Mouse (Mus musculus) ES-E14 (cell line): ENCODE data around the gene Cul1. TPM values are rescaled to one million over a fixed set of nuclear protein-coding genes. Genes with fewer than 3 reads are reported as not detected.
A peak's percentile ranks its signal among the peaks of the same experiment; 100 is the strongest.

Source experiments
- DNase-seq: peaks from one replicate; pipeline ENCODE4 v3.0.0-alpha.2; 2013; ENCODE audit warnings: low read depth, low spot score
- H3K27ac ChIP-seq: 2 replicates; pipeline ENCODE4 v1.5.1; 2012; ENCODE audit warnings: low read depth, mild to moderate bottlenecking, low read length, moderate library complexity, mixed read lengths; ENCODE audit not compliant: poor library complexity, insufficient read depth, severe bottlenecking
- H3K36me3 ChIP-seq: 2 replicates; pipeline ENCODE4 v1.6.1; 2012; ENCODE audit warnings: mild to moderate bottlenecking, low read length, moderate library complexity, mixed read lengths; ENCODE audit not compliant: control insufficient read depth, poor library complexity, insufficient read depth, severe bottlenecking
- H3K4me1 ChIP-seq, 2 experiments: fragments of 150-350 bp in 1 of 2; sonication (generic) in 1 of 2; 2 replicates each; pipeline ENCODE4 v1.6.1; 2012; ENCODE audit warnings: low read length in 2 of 2, mild to moderate bottlenecking in 1 of 2, mixed read lengths in 1 of 2; ENCODE audit not compliant: control insufficient read depth in 2 of 2, insufficient read depth in 2 of 2, poor library complexity in 1 of 2
- H3K4me3 ChIP-seq, 2 experiments: fragments of 150-350 bp in 1 of 2; sonication (generic) in 1 of 2; 2 replicates each; pipeline ENCODE4 v1.5.1; 2012; ENCODE audit warnings: low read length in 2 of 2, low read depth in 1 of 2, mild to moderate bottlenecking in 1 of 2, mixed read lengths in 1 of 2; ENCODE audit not compliant: insufficient read depth in 1 of 2, poor library complexity in 1 of 2, severe bottlenecking in 1 of 2
- H3K9ac ChIP-seq: 2 replicates; pipeline ENCODE4 v1.6.1; 2012; ENCODE audit warnings: low read depth, mild to moderate bottlenecking, low read length, mixed read lengths; ENCODE audit not compliant: poor library complexity, insufficient read depth, severe bottlenecking
- H3K9me3 ChIP-seq: fragments of 150-350 bp; sonication (generic); 2 replicates; pipeline ENCODE4 v1.6.1; 2012; ENCODE audit warnings: low read depth, mild to moderate bottlenecking, low read length; ENCODE audit not compliant: control insufficient read depth, insufficient read depth
- CHD2 ChIP-seq: IDR thresholded peaks from 2 replicates; pipeline ENCODE4 v1.6.1; 2014; ENCODE audit warnings: mild to moderate bottlenecking, low read depth, low read length, inconsistent platforms
- HCFC1 ChIP-seq: IDR thresholded peaks from 2 replicates; pipeline ENCODE4 v1.6.1; 2012; ENCODE audit warnings: low read length, inconsistent platforms, borderline replicate concordance; ENCODE audit not compliant: insufficient read depth
- MAFK ChIP-seq: IDR thresholded peaks from 2 replicates; pipeline ENCODE4 v1.6.1; 2014; ENCODE audit warnings: mild to moderate bottlenecking, low read depth, low read length, inconsistent platforms; ENCODE audit not compliant: insufficient read depth
- ZC3H11A ChIP-seq: IDR thresholded peaks from 2 replicates; pipeline ENCODE4 v1.6.1; 2012; ENCODE audit warnings: low read depth, mild to moderate bottlenecking, inconsistent platforms, low read length, borderline replicate concordance
- ZNF384 ChIP-seq: IDR thresholded peaks from 2 replicates; pipeline ENCODE4 v1.6.1; 2012; ENCODE audit warnings: low read depth, low read length, inconsistent platforms
- in situ Hi-C, 2 experiments: fragments of 600-800 bp; cut with MboI; formaldehyde crosslinking; loops; one replicate each; pipeline ENCODE4 v1.15.1; 2025; ENCODE audit warnings: low sequenced_read_pairs in 2 of 2, inconsistent platforms in 1 of 2; ENCODE audit not compliant: unreplicated experiment in 2 of 2
- total RNA-seq: library from RNA; depleted of rRNA; stranded (reverse); fragments of 300-350 nt; gene quantifications from 2 replicates; pipeline ENCODE4 v1.2.3, GENCODE M21; 2012

The Cul1 gene
- total RNA-seq, 1 experiment: 123 TPM

DNA sequence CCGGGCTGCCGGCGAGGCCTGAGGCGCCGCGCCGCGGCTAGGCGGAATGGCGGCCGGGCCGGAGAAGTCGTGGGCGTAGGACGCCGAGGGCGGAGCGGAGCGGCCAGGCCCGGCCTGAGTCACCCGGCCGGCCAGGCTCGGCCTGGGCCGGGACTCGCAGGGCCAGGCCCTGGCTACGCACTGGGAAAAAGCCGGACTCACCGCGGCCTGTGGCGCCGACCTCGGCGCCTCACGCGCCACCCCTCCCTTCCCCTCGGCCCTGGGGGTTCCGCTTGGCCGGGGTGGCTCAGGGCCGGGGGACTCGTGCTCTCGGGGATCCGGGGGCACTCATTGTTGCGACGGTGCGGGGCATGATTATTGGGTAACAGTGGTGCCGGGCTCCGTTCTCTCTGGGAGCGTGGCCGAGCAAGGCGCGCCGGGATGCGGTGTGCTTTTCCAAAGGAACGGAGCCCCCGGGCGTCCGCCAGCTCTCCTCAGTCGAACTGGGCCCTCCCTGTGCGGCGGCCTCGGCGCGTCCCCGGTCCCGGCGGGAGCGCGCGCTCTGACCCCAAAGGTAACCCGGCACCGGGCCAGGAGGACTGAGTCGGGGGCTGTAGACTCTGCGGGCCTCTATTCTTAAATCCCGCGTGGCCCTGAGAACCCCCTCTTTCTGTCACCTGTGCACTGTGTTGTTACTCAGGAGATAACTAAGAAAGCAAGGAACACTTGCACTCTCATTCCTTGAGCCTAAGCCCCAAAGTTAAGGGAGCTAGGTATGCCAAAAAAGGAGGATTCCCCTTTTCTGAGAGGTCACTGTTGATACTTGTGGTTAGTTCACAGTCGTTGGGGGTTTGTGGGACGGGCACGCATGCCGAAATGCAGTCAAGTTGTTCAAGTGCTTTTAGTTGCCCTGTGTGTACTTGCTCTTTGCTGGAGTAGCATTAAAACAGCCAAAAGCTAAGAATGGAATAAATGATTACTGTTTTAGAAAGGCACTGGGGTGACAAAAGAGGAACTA is 1.7 kb downstream of the Cul1 start:
- Histone ChIP-seq H3K4me3 (peak overlapping the region; percentile 95 to 97), H3K27ac (peak overlapping the region; percentile 93), H3K9ac (peak overlapping the region; percentile 99), H3K9me3 (no peaks in the 10 kb centered on the region), H3K36me3 (no peaks in the 10 kb centered on the region), H3K4me1 (peaks cover 1 to 2% of the 10 kb centered on the region in 2 experiments; a peak in 2 of 4 replicates)
- in situ Hi-C loops: no loop called here
- DNase-seq: peak; percentile 52
- no peak for TF ChIP-seq MAFK
- no peak for TF ChIP-seq ZC3H11A
- TF ChIP-seq CHD2: no peak
- no peak for TF ChIP-seq ZNF384
- TF ChIP-seq HCFC1: no peak

DNA sequence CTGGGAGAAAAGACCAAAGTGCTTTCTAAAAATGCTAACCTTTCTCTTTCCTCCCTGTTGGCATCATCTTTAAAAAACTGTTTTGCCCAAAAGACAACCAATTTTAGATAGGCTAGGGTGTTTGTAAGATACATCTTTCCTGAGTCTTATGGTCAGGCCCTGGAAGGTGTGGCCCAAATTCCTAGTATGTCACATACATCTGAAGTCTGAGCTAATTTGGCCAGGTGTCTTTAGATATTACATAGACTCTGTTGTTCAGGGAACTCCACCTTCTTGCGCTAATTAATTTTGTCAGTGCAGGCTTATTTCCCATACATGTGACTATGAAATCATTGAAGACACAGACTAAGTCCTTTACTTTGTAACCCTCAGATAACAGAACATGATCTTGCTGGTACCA is 2.6 kb downstream of the Cul1 start:
- TF ChIP-seq MAFK (no peak), ZC3H11A (no peak), ZNF384 (no peak), CHD2 (no peak), HCFC1 (no peak)
- no peak overlapping the region for H3K9ac ChIP-seq
- no peak overlapping the region; a peak in 2 of 4 replicates for H3K4me3 ChIP-seq
- H3K36me3 ChIP-seq: no peaks in the 10 kb centered on the region
- peaks cover 1 to 2% of the 10 kb centered on the region in 2 experiments; a peak in 2 of 4 replicates for H3K4me1 ChIP-seq
- H3K27ac ChIP-seq: no peak overlapping the region
- in situ Hi-C loops: no loop called here
- no peaks in the 10 kb centered on the region for H3K9me3 ChIP-seq
- no peak for DNase-seq

DNA sequence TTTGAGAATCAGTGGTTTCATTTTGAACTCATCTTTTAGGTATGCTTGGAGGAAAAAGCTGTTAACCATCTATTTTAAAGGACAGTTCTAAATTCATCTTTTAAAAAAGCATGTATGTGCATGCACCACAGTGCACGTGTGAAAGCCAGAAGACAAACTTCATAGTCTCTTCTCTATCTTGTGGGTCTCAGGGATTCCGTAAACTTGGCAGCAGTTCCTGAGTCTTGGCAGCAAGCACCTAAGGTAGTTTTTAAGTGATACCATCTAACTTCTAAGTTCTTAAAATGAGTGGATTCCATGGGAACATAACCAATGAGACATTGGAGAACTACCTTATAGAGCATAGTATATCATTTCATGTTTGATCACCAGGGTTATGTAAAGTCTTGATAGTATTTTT is 3.7 kb downstream of the Cul1 start:
- in situ Hi-C loops: no loop called here
- no peak for TF ChIP-seq ZNF384
- no peak for TF ChIP-seq CHD2
- no peak for TF ChIP-seq ZC3H11A
- TF ChIP-seq MAFK: no peak
- no peak for TF ChIP-seq HCFC1
- H3K9ac ChIP-seq: no peak overlapping the region

DNA sequence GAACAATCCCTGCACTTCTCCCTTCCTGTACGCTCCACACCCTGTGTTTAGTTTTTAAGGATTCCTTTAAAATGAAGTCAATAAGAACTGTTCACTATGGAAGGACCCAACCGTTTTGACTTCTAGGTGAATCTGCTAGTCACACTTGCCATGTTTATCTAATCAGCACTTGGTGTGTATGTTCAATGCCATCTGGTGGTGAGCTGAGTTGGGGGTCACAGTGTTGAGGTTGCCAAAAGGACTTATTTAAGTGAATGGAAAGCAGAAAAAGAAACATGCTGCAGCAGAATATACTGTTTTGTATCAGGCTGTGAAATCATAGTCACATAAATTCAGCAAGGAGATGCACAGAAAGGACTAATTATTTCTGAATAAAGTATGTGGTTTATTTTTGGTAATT is 12.2 kb downstream of the Cul1 start:
- in situ Hi-C loops: no loop called here
- no peaks in the 10 kb centered on the region for H3K36me3 ChIP-seq
- TF ChIP-seq CHD2: no peak
- TF ChIP-seq MAFK: no peak
- TF ChIP-seq ZNF384: no peak
- no peak for TF ChIP-seq HCFC1
- no peak for TF ChIP-seq ZC3H11A
- no peaks in the 10 kb centered on the region for H3K9me3 ChIP-seq
- H3K27ac ChIP-seq: no peak overlapping the region
- no peak overlapping the region for H3K4me3 ChIP-seq
- H3K4me1 ChIP-seq: no peaks in the 10 kb centered on the region
- no peak overlapping the region for H3K9ac ChIP-seq
- no peak for DNase-seq

More for the DNA sequence above, 3.7 kb downstream of the Cul1 start:
- DNase-seq: no peak
- no peak overlapping the region for H3K27ac ChIP-seq
- no peaks in the 10 kb centered on the region for H3K36me3 ChIP-seq
- peaks cover 1 to 2% of the 10 kb centered on the region in 2 experiments; a peak in 2 of 4 replicates for H3K4me1 ChIP-seq
- H3K9me3 ChIP-seq: no peaks in the 10 kb centered on the region
- H3K4me3 ChIP-seq: no peak overlapping the region
